Comparison of ENCODE assay signal across 10 mouse cellular contexts in the genomic region with DNA sequence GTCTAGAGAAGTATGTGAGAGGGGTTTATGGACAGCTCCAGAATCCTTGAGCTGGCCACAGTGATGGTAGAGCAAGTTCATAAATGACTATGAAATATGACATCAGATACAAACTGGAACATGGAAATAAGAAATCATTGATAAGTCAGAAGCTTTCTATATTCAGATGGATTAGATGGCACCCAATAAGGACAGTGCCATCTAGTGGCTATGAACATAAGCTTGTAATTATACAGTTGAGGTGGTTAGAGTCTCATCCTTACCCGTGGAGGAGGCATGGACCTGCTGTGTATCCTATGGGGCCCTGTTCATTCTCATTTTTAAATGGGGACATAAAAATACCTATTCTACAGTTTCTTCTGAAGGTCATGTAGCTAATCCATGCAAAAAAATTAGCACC.
DNase-seq lines count a peak whose midpoint lies in the region; ATAC-seq and TF ChIP-seq lines count a peak whose summit lies in the region.
"Had no signal": no experiment of that assay in that cellular context is flagged by ENCODE, and none has a peak within 500 bp of the region (broad histone marks: within the 10 kb centered on the region; RNA-seq: fewer than 3 reads in every experiment).

No protein-coding gene starts in this region.

- H3K4me2 ChIP-seq in forebrain, embryonic 14.5 days (ENCODE audit: low read length) = no peak overlapping the region
- H3K4me2 ChIP-seq in forebrain, embryonic 13.5 days = no peak overlapping the region
- no peak overlapping the region for H3K4me2 ChIP-seq in limb, embryonic 14.5 days (replicated peaks; ENCODE audit: low read depth, low read length, severe bottlenecking)
- no peak overlapping the region for H3K4me2 ChIP-seq in embryonic facial prominence, embryonic 14.5 days (ENCODE audit: low read depth, low read length)
- H3K4me2 ChIP-seq: neural tube, embryonic 15.5 days had no signal

- TF ChIP-seq CTCF in E14TG2a.4 (conservative IDR thresholded peaks at IDR 0.05; ENCODE audit: low read length) = peak; percentile 27

- TF ChIP-seq POLR2A in limb, embryonic 14.5 days (IDR thresholded peaks at IDR 0.05; ENCODE audit: borderline replicate concordance, extremely low read depth, insufficient read depth, insufficient read length) = no peak

- H3K4me3 ChIP-seq in forebrain, embryonic 14.5 days (ENCODE audit: low read depth, low read length) = no peak overlapping the region
- no peak overlapping the region for H3K4me3 ChIP-seq in forebrain, embryonic 13.5 days
- H3K4me3 ChIP-seq in limb, embryonic 14.5 days (replicated peaks; ENCODE audit: low read length) = no peak overlapping the region
- H3K4me3 ChIP-seq in limb, embryonic 10.5 days = no peak overlapping the region
- H3K4me3 ChIP-seq in E14TG2a.4 (replicated peaks; ENCODE audit: low read length) = no peak overlapping the region
- no peak overlapping the region for H3K4me3 ChIP-seq in embryonic facial prominence, embryonic 14.5 days (ENCODE audit: low read depth, low read length)
- H3K4me3 ChIP-seq: forebrain, embryonic 10.5 days; neural tube, embryonic 15.5 days had no signal

- H3K9ac ChIP-seq in forebrain, embryonic 14.5 days (ENCODE audit: low read length) = no peak overlapping the region
- no peak overlapping the region for H3K9ac ChIP-seq in forebrain, embryonic 13.5 days
- no peak overlapping the region for H3K9ac ChIP-seq in limb, embryonic 14.5 days (ENCODE audit: low read depth, low read length, severe bottlenecking)
- H3K9ac ChIP-seq in embryonic facial prominence, embryonic 14.5 days (ENCODE audit: low read depth, low read length) = no peak overlapping the region
- H3K9ac ChIP-seq: neural tube, embryonic 15.5 days had no signal

- no peaks in the 10 kb centered on the region for H3K36me3 ChIP-seq in forebrain, embryonic 14.5 days (ENCODE audit: control insufficient read depth, insufficient read depth, low read length)
- H3K36me3 ChIP-seq in forebrain, embryonic 13.5 days (ENCODE audit: poor library complexity, severe bottlenecking) = no peaks in the 10 kb centered on the region
- H3K36me3 ChIP-seq in limb, embryonic 14.5 days (ENCODE audit: control insufficient read depth, insufficient read depth, low read length) = no peaks in the 10 kb centered on the region
- no peaks in the 10 kb centered on the region for H3K36me3 ChIP-seq in limb, embryonic 10.5 days
- no peaks in the 10 kb centered on the region for H3K36me3 ChIP-seq in E14TG2a.4 (ENCODE audit: insufficient read depth, low read length)
- no peaks in the 10 kb centered on the region for H3K36me3 ChIP-seq in embryonic facial prominence, embryonic 14.5 days (ENCODE audit: control insufficient read depth, insufficient read depth, low read length)
- H3K36me3 ChIP-seq: forebrain, embryonic 10.5 days; neural tube, embryonic 15.5 days had no signal

- no peaks in the 10 kb centered on the region for H3K4me1 ChIP-seq in forebrain, embryonic 14.5 days (ENCODE audit: control insufficient read depth, insufficient read depth, low read length)
- no peaks in the 10 kb centered on the region for H3K4me1 ChIP-seq in forebrain, embryonic 13.5 days
- H3K4me1 ChIP-seq in limb, embryonic 14.5 days (ENCODE audit: control insufficient read depth, insufficient read depth, low read length) = no peaks in the 10 kb centered on the region
- no peaks in the 10 kb centered on the region for H3K4me1 ChIP-seq in limb, embryonic 10.5 days
- H3K4me1 ChIP-seq in E14TG2a.4 (replicated peaks; ENCODE audit: low read depth, low read length) = no peaks in the 10 kb centered on the region
- H3K4me1 ChIP-seq in embryonic facial prominence, embryonic 14.5 days (ENCODE audit: control insufficient read depth, insufficient read depth, low read length) = no peaks in the 10 kb centered on the region
- H3K4me1 ChIP-seq: forebrain, embryonic 10.5 days; neural tube, embryonic 15.5 days had no signal

- DNase-seq in forebrain, embryonic 14.5 days (ENCODE audit: low spot score) = peak; percentile 49
- peak; percentile 14 for DNase-seq in limb, embryonic 14.5 days (ENCODE audit: low spot score)
- no peak for DNase-seq in limb, embryonic 10.5 days (ENCODE audit: low spot score)
- DNase-seq in embryonic facial prominence, embryonic 14.5 days (ENCODE audit: low spot score) = peak; percentile 18
- no peak for DNase-seq in spleen, adult 12 weeks (ENCODE audit: low spot score)
- DNase-seq in ovary, postnatal 10 days (ENCODE audit: low spot score) = no peak

- no peak overlapping the region for H3K27ac ChIP-seq in forebrain, embryonic 14.5 days (ENCODE audit: low read depth, low read length)
- no peak overlapping the region for H3K27ac ChIP-seq in forebrain, embryonic 13.5 days
- H3K27ac ChIP-seq in limb, embryonic 14.5 days (replicated peaks; ENCODE audit: low read depth, low read length) = no peak overlapping the region
- no peak overlapping the region for H3K27ac ChIP-seq in limb, embryonic 10.5 days
- no peak overlapping the region for H3K27ac ChIP-seq in embryonic facial prominence, embryonic 14.5 days (replicated peaks; ENCODE audit: low read depth, low read length)
- H3K27ac ChIP-seq: forebrain, embryonic 10.5 days; neural tube, embryonic 15.5 days had no signal

- ATAC-seq in forebrain, embryonic 14.5 days = no peak
- ATAC-seq in forebrain, embryonic 13.5 days = no peak
- no peak for ATAC-seq in limb, embryonic 14.5 days (ENCODE audit: low FRiP score, low read depth)
- no peak for ATAC-seq in embryonic facial prominence, embryonic 14.5 days (ENCODE audit: low read depth)

- no peaks in the 10 kb centered on the region for H3K27me3 ChIP-seq in forebrain, embryonic 14.5 days (replicated peaks; ENCODE audit: control insufficient read depth, insufficient read depth, low read length)
- no peaks in the 10 kb centered on the region for H3K27me3 ChIP-seq in forebrain, embryonic 13.5 days
- H3K27me3 ChIP-seq in limb, embryonic 14.5 days (ENCODE audit: control insufficient read depth, insufficient read depth, low read length) = no peaks in the 10 kb centered on the region
- H3K27me3 ChIP-seq in limb, embryonic 10.5 days (ENCODE audit: low read depth, poor library complexity, severe bottlenecking) = no peaks in the 10 kb centered on the region
- no peaks in the 10 kb centered on the region for H3K27me3 ChIP-seq in E14TG2a.4 (ENCODE audit: insufficient read depth, low read length)
- no peaks in the 10 kb centered on the region for H3K27me3 ChIP-seq in embryonic facial prominence, embryonic 14.5 days (replicated peaks; ENCODE audit: control insufficient read depth, insufficient read depth, low read length)
- H3K27me3 ChIP-seq: neural tube, embryonic 15.5 days had no signal

- H3K9me3 ChIP-seq in forebrain, embryonic 14.5 days (replicated peaks; ENCODE audit: control insufficient read depth, low read length) = no peaks in the 10 kb centered on the region
- H3K9me3 ChIP-seq in forebrain, embryonic 13.5 days (replicated peaks) = no peaks in the 10 kb centered on the region
- no peaks in the 10 kb centered on the region for H3K9me3 ChIP-seq in limb, embryonic 14.5 days (ENCODE audit: control insufficient read depth, low read length)
- no peaks in the 10 kb centered on the region for H3K9me3 ChIP-seq in limb, embryonic 10.5 days (replicated peaks)
- no peaks in the 10 kb centered on the region for H3K9me3 ChIP-seq in E14TG2a.4 (ENCODE audit: low read length)
- no peaks in the 10 kb centered on the region for H3K9me3 ChIP-seq in embryonic facial prominence, embryonic 14.5 days (ENCODE audit: control insufficient read depth, low read length)
- H3K9me3 ChIP-seq: forebrain, embryonic 10.5 days; neural tube, embryonic 15.5 days had no signal

- 32% methylated on average over 1 of the region's 1 CpGs for WGBS in forebrain, embryonic 14.5 days
- WGBS in forebrain, embryonic 13.5 days = 35% methylated on average over 1 of the region's 1 CpGs
- 32% methylated on average over 1 of the region's 1 CpGs for WGBS in limb, embryonic 14.5 days
- WGBS in limb, embryonic 10.5 days = 31% methylated on average over 1 of the region's 1 CpGs
- WGBS in embryonic facial prominence, embryonic 14.5 days = 12% methylated on average over 1 of the region's 1 CpGs

Comparison
In these comparisons a context has a peak if more than half of its experiments do, and no peak if none do; other contexts are left out.
1. DNase-seq: peak in forebrain, embryonic 14.5 days (single experiment), limb, embryonic 14.5 days (single experiment) and embryonic facial prominence, embryonic 14.5 days (single experiment); none in limb, embryonic 10.5 days (single experiment), spleen, adult 12 weeks (single experiment) and ovary, postnatal 10 days (single experiment).